Comparison of ENCODE assay signal across 19 mouse cellular contexts in genomic region chr7:109954622-109955401, GRCm38 (mm10). TPM values are rescaled to one million over a fixed set of nuclear protein-coding genes. Genes with fewer than 3 reads are reported as not detected.
DNase-seq lines count a peak whose midpoint lies in the region; ATAC-seq lines count a peak whose summit lies in the region.
"Had no signal": no experiment of that assay in that cellular context is flagged by ENCODE, and none has a peak within 500 bp of the region (broad histone marks: within the 10 kb centered on the region; RNA-seq: fewer than 3 reads in every experiment).

No protein-coding gene starts in this region.

- ATAC-seq in heart, embryonic 16.5 days (replicated peaks; ENCODE audit: extremely low read depth, insufficient read depth, low FRiP score), result no peak
- ATAC-seq in heart, embryonic 11.5 days (replicated peaks; ENCODE audit: insufficient number of reproducible peaks, low FRiP score, low TSS enrichment), result no peak
- ATAC-seq in kidney, embryonic 15.5 days (replicated peaks; ENCODE audit: low FRiP score), result no peak
- no peak for ATAC-seq in midbrain, embryonic 16.5 days
- ATAC-seq: Patski had no signal

- peaks cover 32% of the 10 kb centered on the region for H3K4me1 ChIP-seq in heart, embryonic 16.5 days (ENCODE audit: control insufficient read depth, insufficient read depth, low read length)
- peaks cover 25% of the 10 kb centered on the region for H3K4me1 ChIP-seq in heart, embryonic 11.5 days (ENCODE audit: control insufficient read depth, insufficient read depth, low read length)
- peaks cover 35% of the 10 kb centered on the region for H3K4me1 ChIP-seq in kidney, embryonic 15.5 days
- peaks cover 29% of the 10 kb centered on the region for H3K4me1 ChIP-seq in midbrain, embryonic 16.5 days (ENCODE audit: control insufficient read depth, insufficient read depth, low read length)

- H3K4me2 ChIP-seq in heart, embryonic 16.5 days (ENCODE audit: low read depth, low read length), result no peak overlapping the region
- no peak overlapping the region for H3K4me2 ChIP-seq in heart, embryonic 11.5 days
- H3K4me2 ChIP-seq in kidney, embryonic 15.5 days, result no peak overlapping the region
- no peak overlapping the region for H3K4me2 ChIP-seq in midbrain, embryonic 16.5 days (ENCODE audit: low read length)
- H3K4me2 ChIP-seq: embryonic facial prominence, embryonic 15.5 days; forebrain, embryonic 12.5 days had no signal

- H3K9me3 ChIP-seq in heart, embryonic 16.5 days (replicated peaks; ENCODE audit: control insufficient read depth, low read length), result no peaks in the 10 kb centered on the region
- H3K9me3 ChIP-seq in heart, embryonic 11.5 days (replicated peaks; ENCODE audit: control insufficient read depth, low read length), result no peaks in the 10 kb centered on the region
- H3K9me3 ChIP-seq in kidney, embryonic 15.5 days (replicated peaks), result no peaks in the 10 kb centered on the region
- no peaks in the 10 kb centered on the region for H3K9me3 ChIP-seq in midbrain, embryonic 16.5 days (replicated peaks; ENCODE audit: control insufficient read depth, low read length, poor library complexity, severe bottlenecking)
- H3K9me3 ChIP-seq: embryonic facial prominence, embryonic 15.5 days; forebrain, embryonic 12.5 days; limb, embryonic 10.5 days; midbrain, embryonic 10.5 days had no signal

- peak; percentile 53 for DNase-seq in adrenal gland, postnatal 10 days
- DNase-seq in adrenal gland, adult 8-10 months, result no peak
- DNase-seq in ZHBTc4 (ENCODE audit: low read depth, low spot score), result peak; percentile 73
- DNase-seq in ovary, postnatal 36 days (ENCODE audit: low spot score), result no peak
- DNase-seq: cerebellum, adult 11 months; gastrocnemius, postnatal 10 days; heart, postnatal 14 days; layer of hippocampus, postnatal 36 days; right cerebral cortex, postnatal 25 days had no signal

- no peak overlapping the region for H3K4me3 ChIP-seq in heart, embryonic 16.5 days (ENCODE audit: low read length)
- H3K4me3 ChIP-seq in heart, embryonic 11.5 days (ENCODE audit: low read depth, low read length), result no peak overlapping the region
- H3K4me3 ChIP-seq in kidney, embryonic 15.5 days (replicated peaks), result no peak overlapping the region
- H3K4me3 ChIP-seq in midbrain, embryonic 16.5 days (ENCODE audit: low read depth, low read length), result no peak overlapping the region
- H3K4me3 ChIP-seq: embryonic facial prominence, embryonic 15.5 days; forebrain, embryonic 12.5 days; limb, embryonic 10.5 days; midbrain, embryonic 10.5 days had no signal

- H3K36me3 ChIP-seq in heart, embryonic 16.5 days (ENCODE audit: control insufficient read depth, insufficient read depth), result no peaks in the 10 kb centered on the region
- H3K36me3 ChIP-seq in heart, embryonic 11.5 days (ENCODE audit: control insufficient read depth, insufficient read depth, low read length), result no peaks in the 10 kb centered on the region
- H3K36me3 ChIP-seq in kidney, embryonic 15.5 days, result no peaks in the 10 kb centered on the region
- no peaks in the 10 kb centered on the region for H3K36me3 ChIP-seq in midbrain, embryonic 16.5 days (ENCODE audit: control insufficient read depth, insufficient read depth, low read length)
- H3K36me3 ChIP-seq: embryonic facial prominence, embryonic 15.5 days; forebrain, embryonic 12.5 days; limb, embryonic 10.5 days; midbrain, embryonic 10.5 days had no signal

- peak overlapping the region; percentile 16 for H3K27ac ChIP-seq in heart, embryonic 16.5 days (ENCODE audit: low read length)
- no peak overlapping the region for H3K27ac ChIP-seq in heart, embryonic 11.5 days (ENCODE audit: low read depth, low read length)
- H3K27ac ChIP-seq in kidney, embryonic 15.5 days, result peak overlapping the region; percentile 37; the same call in 1 of the 2 replicates
- no peak overlapping the region for H3K27ac ChIP-seq in midbrain, embryonic 16.5 days (ENCODE audit: low read length)
- H3K27ac ChIP-seq: embryonic facial prominence, embryonic 15.5 days; forebrain, embryonic 12.5 days; limb, embryonic 10.5 days; liver, embryonic 14.5 days; midbrain, embryonic 10.5 days had no signal

- H3K9ac ChIP-seq in heart, embryonic 16.5 days (ENCODE audit: low read length), result 0 out of 2 replicates have a peak overlapping the region, but pooled peaks have one; percentile 3
- no peak overlapping the region for H3K9ac ChIP-seq in heart, embryonic 11.5 days (ENCODE audit: low read depth, low read length)
- no peak overlapping the region for H3K9ac ChIP-seq in kidney, embryonic 15.5 days
- H3K9ac ChIP-seq in midbrain, embryonic 16.5 days (ENCODE audit: low read depth, low read length), result no peak overlapping the region
- H3K9ac ChIP-seq: embryonic facial prominence, embryonic 15.5 days; forebrain, embryonic 12.5 days; liver, embryonic 14.5 days had no signal

- H3K27me3 ChIP-seq in heart, embryonic 16.5 days (ENCODE audit: control insufficient read depth, insufficient read depth, low read length), result no peaks in the 10 kb centered on the region
- no peaks in the 10 kb centered on the region for H3K27me3 ChIP-seq in heart, embryonic 11.5 days (ENCODE audit: control insufficient read depth, insufficient read depth, low read length)
- no peaks in the 10 kb centered on the region for H3K27me3 ChIP-seq in kidney, embryonic 15.5 days
- H3K27me3 ChIP-seq in midbrain, embryonic 16.5 days (ENCODE audit: control insufficient read depth, insufficient read depth, low read depth, low read length), result no peaks in the 10 kb centered on the region
- H3K27me3 ChIP-seq: embryonic facial prominence, embryonic 15.5 days; forebrain, embryonic 12.5 days; Patski had no signal

- 53% methylated on average over 6 of the region's 6 CpGs for WGBS in heart, embryonic 16.5 days
- WGBS in heart, embryonic 11.5 days (ENCODE audit: insufficient replicate concordance), result 49% methylated on average over 6 of the region's 6 CpGs
- WGBS in kidney, embryonic 15.5 days, result 64% methylated on average over 6 of the region's 6 CpGs
- WGBS in midbrain, embryonic 16.5 days, result 70% methylated on average over 6 of the region's 6 CpGs

RNA-seq across cellular contexts. Expression of gene Dennd5a, which starts 5.5 kb away (rescaled TPM):
- total RNA-seq in adrenal gland, postnatal 10 days (2021), result 100 to 1,000 TPM; 131 to 144 TPM
- 100 to 1,000 TPM; 171 to 249 (median 219) TPM for total RNA-seq in adrenal gland, adult 8-10 months (2022)
- 33.6 and 38.8 TPM in 2 replicates for polyA plus RNA-seq in heart, embryonic 16.5 days (2015; fragmentation: Nextera tagmentation; extraction: Ambion mirVana)
- 45.8 and 50.6 TPM in 2 replicates for polyA plus RNA-seq in heart, embryonic 11.5 days (2014; fragmentation: Nextera tagmentation; extraction: Ambion mirVana)
- polyA plus RNA-seq in kidney, embryonic 15.5 days (2015; fragmentation: Nextera tagmentation; extraction: Ambion mirVana), result 31.4 and 31.6 TPM in 2 replicates
- 38.5 and 40.2 TPM in 2 replicates for polyA plus RNA-seq in midbrain, embryonic 16.5 days (2015; fragmentation: Nextera tagmentation; extraction: Ambion mirVana)

RNA-seq across cellular contexts. Expression of gene Tmem41b, which starts 31.9 kb away (rescaled TPM):
- total RNA-seq in adrenal gland, postnatal 10 days (2021), result 10 to 100 TPM; 41.1 to 45.2 TPM
- 10 to 100 TPM; 46.7 to 60.3 (median 51.8) TPM for total RNA-seq in adrenal gland, adult 8-10 months (2022)
- polyA plus RNA-seq in heart, embryonic 16.5 days (2015; fragmentation: Nextera tagmentation; extraction: Ambion mirVana), result 44.0 and 50.6 TPM in 2 replicates
- 56.5 and 67.3 TPM in 2 replicates for polyA plus RNA-seq in heart, embryonic 11.5 days (2014; fragmentation: Nextera tagmentation; extraction: Ambion mirVana)
- polyA plus RNA-seq in kidney, embryonic 15.5 days (2015; fragmentation: Nextera tagmentation; extraction: Ambion mirVana), result 59.5 and 69.1 TPM in 2 replicates
- polyA plus RNA-seq in midbrain, embryonic 16.5 days (2015; fragmentation: Nextera tagmentation; extraction: Ambion mirVana), result 63.7 and 67.2 TPM in 2 replicates

Comparison
In these comparisons a context has a peak if more than half of its experiments do, and no peak if none do; other contexts are left out.
1. DNase-seq: peak in adrenal gland, postnatal 10 days (single experiment) and ZHBTc4 (single experiment); none in adrenal gland, adult 8-10 months (single experiment) and ovary, postnatal 36 days (single experiment).
2. H3K27ac ChIP-seq: peak in heart, embryonic 16.5 days (single experiment) and kidney, embryonic 15.5 days (single experiment); none in heart, embryonic 11.5 days (single experiment) and midbrain, embryonic 16.5 days (single experiment).